Mouse (Mus musculus) E14TG2a.4 (cell line): ENCODE measurements around the gene Nmrk1.

Source experiments
- CTCF ChIP-seq: conservative IDR thresholded peaks from 2 replicates; pipeline ENCODE4 v1.5.1; 2014; ENCODE audit warnings: low read length
- NANOG ChIP-seq: IDR thresholded peaks from 2 replicates; pipeline ENCODE4 v1.6.1; 2014; ENCODE audit warnings: borderline replicate concordance, low read length, mixed read lengths
- POU5F1 ChIP-seq: IDR thresholded peaks from 2 replicates; pipeline ENCODE4 v1.6.1; 2014; ENCODE audit warnings: low read length, borderline replicate concordance

- TF ChIP-seq POU5F1 (no peak), CTCF (no peak), NANOG (no peak)
Observed at GRCm38 (mm10) chr19:18695116-18695515, 63.4 kb downstream of the Nmrk1 start.
